Mouse (Mus musculus) forebrain, embryonic 16.5 days (tissue): ENCODE results near the gene Smim24. TPM values are rescaled to one million over a fixed set of nuclear protein-coding genes. Genes with fewer than 3 reads are reported as not detected.

Experiments used
- ATAC-seq: fragments of 200-750 bp; cut with Nextera tagmentation; 2 replicates; pipeline ENCODE4 v1.8.0; 2017; ENCODE audit warnings: mild to moderate bottlenecking, moderate library complexity
- H3K27ac ChIP-seq: fragments of 300-500 bp; sonication (generic); 2 replicates; pipeline ENCODE4 v1.5.1; 2014; ENCODE audit warnings: low read length, control low read depth
- H3K27me3 ChIP-seq: fragments of 300-500 bp; sonication (generic); replicated peaks from 2 replicates; pipeline ENCODE4 v1.6.1; 2014; ENCODE audit warnings: low read length; ENCODE audit not compliant: control insufficient read depth, insufficient read depth
- H3K36me3 ChIP-seq: fragments of 300-500 bp; sonication (generic); 2 replicates; pipeline ENCODE4 v1.6.1; 2014; ENCODE audit not compliant: control insufficient read depth, insufficient read depth
- H3K4me1 ChIP-seq: fragments of 300-500 bp; sonication (generic); replicated peaks from 2 replicates; pipeline ENCODE4 v1.6.1; 2014; ENCODE audit warnings: low read length; ENCODE audit not compliant: control insufficient read depth, insufficient read depth
- H3K4me2 ChIP-seq: fragments of 300-500 bp; sonication (generic); 2 replicates; pipeline ENCODE4 v1.6.1; 2014; ENCODE audit warnings: mild to moderate bottlenecking, low read length, control low read depth
- H3K4me3 ChIP-seq: fragments of 300-500 bp; sonication (generic); replicated peaks from 2 replicates; pipeline ENCODE4 v1.5.1; 2014; ENCODE audit warnings: mild to moderate bottlenecking, low read length, control low read depth
- H3K9ac ChIP-seq: fragments of 300-500 bp; sonication (generic); replicated peaks from 2 replicates; pipeline ENCODE4 v1.6.1; 2014; ENCODE audit warnings: low read depth, low read length, control low read depth
- H3K9me3 ChIP-seq: fragments of 300-500 bp; sonication (generic); 2 replicates; pipeline ENCODE4 v1.6.1; 2016; ENCODE audit warnings: low read length; ENCODE audit not compliant: control insufficient read depth
- WGBS: fragments of 180-500 bp; shearing (Covaris S2); extraction: QIAGEN DNeasy Blood & Tissue Kit; methylation state at CpG from one replicate; pipeline ENCODE4 v1.1.7; 2014; 5-methylcytosine and 5-hydroxymethylcytosine counted together
- microRNA-seq: library from miRNA; unstranded; fragments of <30 nt; microRNA quantifications from one replicate; pipeline ENCODE4, GENCODE M21; 2017
- polyA plus RNA-seq: library from polyadenylated mRNA; unstranded; fragments of >200 nt; fragmentation: Nextera tagmentation; extraction: Ambion mirVana; gene quantifications from 2 replicates; pipeline ENCODE4 v1.2.1, GENCODE M21; 2015

Smim24 gene
- polyA plus RNA-seq, 1 experiment from 2014 or later, result 1.2 TPM

DNA sequence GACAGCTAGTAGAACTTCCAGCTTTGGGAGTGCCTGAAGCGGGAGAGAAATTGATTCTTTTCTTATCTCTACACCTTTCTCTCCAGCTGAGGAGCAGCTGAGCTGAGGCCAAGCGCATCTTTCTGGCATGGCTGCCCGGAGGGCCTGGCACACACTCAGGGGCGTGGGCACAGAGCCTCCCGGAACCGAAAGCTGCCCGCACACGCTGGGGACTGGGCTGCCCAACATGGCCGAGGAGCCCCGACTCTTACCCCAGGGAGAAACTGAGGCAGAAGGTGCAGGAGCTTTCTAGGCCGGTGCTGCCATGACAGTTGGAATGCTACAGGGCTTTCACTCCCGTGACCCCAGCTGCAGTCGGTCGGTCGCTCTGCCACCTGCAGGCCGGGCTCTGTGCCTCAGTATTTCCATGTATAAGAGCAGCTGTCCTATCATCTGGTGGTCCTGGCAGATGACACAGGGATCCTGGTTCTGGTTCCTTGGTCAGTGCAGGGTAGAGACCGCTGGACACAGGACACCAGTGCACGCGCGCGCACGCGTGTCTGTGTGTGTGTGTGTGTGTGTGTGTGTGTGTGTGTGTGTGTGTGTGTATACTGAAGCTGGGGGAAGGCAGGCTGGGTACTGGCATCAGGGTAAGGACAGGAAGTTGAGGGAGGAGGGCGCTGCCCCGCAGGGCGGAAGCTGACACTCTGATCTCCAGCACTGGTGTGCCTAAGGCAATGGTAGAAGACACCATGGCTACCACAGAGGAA is 40.9 kb downstream of the Smim24 start:
- no peak overlapping the region for H3K27ac ChIP-seq
- peaks cover 43% of the 10 kb centered on the region for H3K4me1 ChIP-seq
- H3K9me3 ChIP-seq, result no peaks in the 10 kb centered on the region
- no peak overlapping the region for H3K9ac ChIP-seq
- H3K4me3 ChIP-seq, result no peak overlapping the region
- no peak overlapping the region for H3K4me2 ChIP-seq
- no peaks in the 10 kb centered on the region for H3K27me3 ChIP-seq
- H3K36me3 ChIP-seq, result no peaks in the 10 kb centered on the region
- ATAC-seq, result no peak
- WGBS, result 72% methylated on average over 26 of the region's 26 CpGs

DNA sequence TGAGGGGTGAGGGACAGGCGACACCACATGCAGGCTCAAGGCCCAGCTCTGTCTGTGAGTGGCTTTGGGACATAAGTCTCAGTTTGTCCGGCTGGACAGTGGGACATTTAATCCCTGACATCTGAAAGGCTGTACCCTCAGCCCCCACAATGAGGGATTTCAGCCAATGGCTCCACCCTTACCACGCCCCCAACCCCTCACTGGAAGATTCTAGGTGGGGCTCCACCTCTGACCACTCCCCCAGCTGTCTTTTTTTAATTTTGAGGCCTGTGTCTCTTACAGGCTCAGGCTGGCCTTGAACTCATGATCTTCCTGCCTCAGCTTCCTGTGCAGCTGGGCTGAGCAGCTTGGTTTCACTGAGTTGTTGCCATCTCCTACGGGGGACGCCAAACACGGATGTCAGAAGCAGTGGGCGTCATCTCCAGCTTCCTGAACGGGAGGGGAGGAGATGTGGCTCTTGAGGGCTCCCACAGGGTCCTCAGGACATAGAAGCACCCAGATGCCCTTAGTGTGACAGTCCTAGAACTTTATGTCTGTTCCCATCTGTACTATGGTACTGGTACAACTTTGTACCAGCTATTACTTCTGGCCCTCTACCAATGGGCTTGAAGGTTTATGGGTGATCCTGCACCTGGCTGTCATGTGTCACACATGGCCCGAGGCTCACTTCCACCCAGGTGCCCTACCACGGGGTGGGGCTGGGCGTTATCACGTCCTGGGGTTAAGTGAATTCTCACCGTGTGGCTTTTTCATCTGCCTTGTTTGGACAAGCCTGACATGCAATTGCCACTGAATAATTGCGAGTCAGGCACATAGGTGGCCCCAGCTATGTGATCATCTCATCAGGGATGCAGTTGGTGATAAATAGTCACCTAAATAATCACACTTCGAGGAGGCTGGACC is 41.8 kb downstream of the Smim24 start:
- 66% methylated on average over 15 of the region's 15 CpGs for WGBS
- no peak for ATAC-seq
- peak overlapping the region; percentile 22; the same call in 1 of the 2 replicates for H3K9ac ChIP-seq
- H3K36me3 ChIP-seq, result no peaks in the 10 kb centered on the region
- H3K4me2 ChIP-seq, result no peak overlapping the region
- no peaks in the 10 kb centered on the region for H3K9me3 ChIP-seq
- no peaks in the 10 kb centered on the region for H3K27me3 ChIP-seq
- H3K27ac ChIP-seq, result peak overlapping the region; percentile 75
- peaks cover 40% of the 10 kb centered on the region for H3K4me1 ChIP-seq
- H3K4me3 ChIP-seq, result no peak overlapping the region

DNA sequence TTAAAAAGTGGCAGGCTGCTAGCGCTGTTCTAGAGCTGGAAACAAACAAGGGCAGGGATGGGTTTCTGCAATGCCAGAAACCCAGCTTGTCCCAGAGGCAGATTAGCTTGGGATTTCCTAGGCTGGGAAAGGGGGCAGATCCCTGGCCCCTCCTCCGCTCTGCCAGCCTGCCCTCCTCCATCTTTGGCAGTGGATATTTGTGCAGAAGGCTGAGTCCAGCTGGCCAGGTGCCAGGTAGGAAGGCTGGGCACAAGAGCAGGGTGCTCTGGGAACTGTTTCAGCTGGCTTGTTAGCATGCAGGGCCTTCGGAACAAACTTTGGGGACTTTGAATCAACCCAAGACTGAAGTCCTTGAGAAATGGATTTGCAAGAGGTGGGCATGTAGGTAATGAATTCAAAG is 42.6 kb downstream of the Smim24 start:
- ATAC-seq, result peak; percentile 4; the same call in 1 of the 2 replicates
- Histone ChIP-seq H3K4me1 (peaks cover 38% of the 10 kb centered on the region), H3K36me3 (no peaks in the 10 kb centered on the region), H3K9me3 (no peaks in the 10 kb centered on the region), H3K4me3 (no peak overlapping the region), H3K27me3 (no peaks in the 10 kb centered on the region), H3K9ac (peak overlapping the region; percentile 22), H3K4me2 (peak overlapping the region; percentile 11; the same call in 1 of the 2 replicates), H3K27ac (peak overlapping the region; percentile 75)
- 18% methylated on average over 3 of the region's 3 CpGs for WGBS

DNA sequence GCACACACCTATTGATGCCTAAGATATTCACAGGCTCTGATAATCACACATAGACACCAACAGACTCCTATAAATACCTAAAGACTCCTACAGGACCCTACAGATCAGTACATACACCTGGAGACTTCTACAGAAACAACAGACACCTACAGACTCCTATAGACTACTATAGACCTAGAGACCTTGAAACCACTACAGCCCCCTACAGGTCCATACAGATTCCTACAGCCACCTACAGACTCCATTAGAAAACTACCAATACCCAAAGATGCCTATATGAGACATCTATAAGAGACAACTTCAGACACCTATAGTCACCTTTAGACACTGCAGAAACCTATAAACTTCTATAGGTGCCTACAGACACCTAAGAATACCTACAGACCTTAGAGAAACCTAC is 48.2 kb downstream of the Smim24 start:
- Histone ChIP-seq H3K9me3 (no peaks in the 10 kb centered on the region), H3K27me3 (no peaks in the 10 kb centered on the region), H3K9ac (no peak overlapping the region), H3K4me3 (no peak overlapping the region), H3K36me3 (no peaks in the 10 kb centered on the region), H3K4me1 (no peaks in the 10 kb centered on the region), H3K27ac (no peak overlapping the region), H3K4me2 (no peak overlapping the region)
- no peak for ATAC-seq

Small RNAs within 50 kb of the gene (microRNA-seq; reads per million reads assigned to microRNA genes)
- gene Mir1191b (1.9 reads per million), gene Mir6913 (not detected)

Other genes with a start within 250 kb of the Smim24 start
- 48.5 and 62.7 TPM in 2 replicates for gene Pias4, start 225.1 kb upstream of the Smim24 start, polyA plus RNA-seq
- 652 and 674 TPM in 2 replicates for gene Eef2, start 216.4 kb upstream of the Smim24 start, polyA plus RNA-seq
- gene Dapk3, start 210.0 kb upstream of the Smim24 start, polyA plus RNA-seq, result 55.1 and 56.9 TPM in 2 replicates
- not detected in 2 replicates for gene 4930442H23Rik, start 209.2 kb upstream of the Smim24 start, polyA plus RNA-seq
- 0.11 TPM in 1 of 2 replicates, not detected in the other for gene Nmrk2, start 191.0 kb upstream of the Smim24 start, polyA plus RNA-seq
- 81.4 and 94.9 TPM in 2 replicates for gene Atcay, start 162.2 kb upstream of the Smim24 start, polyA plus RNA-seq
- gene Zfr2, start 159.9 kb upstream of the Smim24 start, polyA plus RNA-seq, result 18.4 and 24.0 TPM in 2 replicates
- gene Matk, start 140.1 kb upstream of the Smim24 start, polyA plus RNA-seq, result 28.8 and 44.2 TPM in 2 replicates
- gene Mrpl54, start 126.1 kb upstream of the Smim24 start, polyA plus RNA-seq, result 84.0 and 90.1 TPM in 2 replicates
- gene Apba3, start 126.1 kb upstream of the Smim24 start, polyA plus RNA-seq, result 39.1 and 41.6 TPM in 2 replicates
- gene Tjp3, start 101.5 kb upstream of the Smim24 start, polyA plus RNA-seq, result 7.3 and 8.3 TPM in 2 replicates
- 138 and 143 TPM in 2 replicates for gene Pip5k1c, start 100.1 kb upstream of the Smim24 start, polyA plus RNA-seq
- 36.8 and 38.3 TPM in 2 replicates for gene Cactin, start 71.9 kb upstream of the Smim24 start, polyA plus RNA-seq
- 3.6 and 4.9 TPM in 2 replicates for gene Tbxa2r, start 64.3 kb upstream of the Smim24 start, polyA plus RNA-seq
- not detected in 2 replicates for gene Gipc3, start 49.8 kb upstream of the Smim24 start, polyA plus RNA-seq
- 33.4 and 34.2 TPM in 2 replicates for gene Hmg20b, start 42.6 kb upstream of the Smim24 start, polyA plus RNA-seq
- 11.4 and 11.5 TPM in 2 replicates for gene Mfsd12, start 35.6 kb upstream of the Smim24 start, polyA plus RNA-seq
- gene 4930404N11Rik, start 27.2 kb upstream of the Smim24 start, polyA plus RNA-seq, result 0.72 and 0.86 TPM in 2 replicates
- gene Fzr1, start 14.5 kb upstream of the Smim24 start, polyA plus RNA-seq, result 121 and 133 TPM in 2 replicates
- 86.0 and 91.0 TPM in 2 replicates for gene Dohh, start 8.6 kb upstream of the Smim24 start, polyA plus RNA-seq
- gene Gm48551, start 8.6 kb upstream of the Smim24 start, polyA plus RNA-seq, result 6.2 and 8.8 TPM in 2 replicates
- 1.0 and 2.2 TPM in 2 replicates for gene Gm48552, start 4.0 kb upstream of the Smim24 start, polyA plus RNA-seq
- gene Nfic, start 62.6 kb downstream of the Smim24 start, polyA plus RNA-seq, result 25.4 and 27.0 TPM in 2 replicates
- 75.3 and 93.0 TPM in 2 replicates for gene Celf5, start 89.7 kb downstream of the Smim24 start, polyA plus RNA-seq
- gene Ncln, start 103.3 kb downstream of the Smim24 start, polyA plus RNA-seq, result 70.4 and 80.9 TPM in 2 replicates
- gene S1pr4, start 107.1 kb downstream of the Smim24 start, polyA plus RNA-seq, result 0.40 and 0.53 TPM in 2 replicates
- gene Gna15, start 131.2 kb downstream of the Smim24 start, polyA plus RNA-seq, result 0.42 and 0.76 TPM in 2 replicates
- 106 and 112 TPM in 2 replicates for gene Gna11, start 152.1 kb downstream of the Smim24 start, polyA plus RNA-seq
- 632 and 683 TPM in 2 replicates for gene Aes, start 166.4 kb downstream of the Smim24 start, polyA plus RNA-seq
- gene Tle2, start 181.5 kb downstream of the Smim24 start, polyA plus RNA-seq, result 27.1 and 32.6 TPM in 2 replicates
- 3.5 and 3.7 TPM in 2 replicates for gene Tle6, start 208.0 kb downstream of the Smim24 start, polyA plus RNA-seq
- gene BC025920, start 213.2 kb downstream of the Smim24 start, polyA plus RNA-seq, result 2.7 and 3.4 TPM in 2 replicates
- gene Sirt6, start 234.7 kb downstream of the Smim24 start, polyA plus RNA-seq, result 51.4 and 55.1 TPM in 2 replicates
- gene Ankrd24, start 235.5 kb downstream of the Smim24 start, polyA plus RNA-seq, result 13.8 and 16.5 TPM in 2 replicates